Mouse (Mus musculus) embryonic facial prominence, embryonic 11.5 days (tissue): Measurements from ENCODE around the gene Frzb. TPM values are rescaled to one million over a fixed set of nuclear protein-coding genes. Genes with fewer than 3 reads are reported as not detected.

Source experiments
- ATAC-seq: fragments of 200-750 bp; cut with Nextera tagmentation; replicated peaks from 2 replicates; pipeline ENCODE4 v1.8.0; 2017; ENCODE audit warnings: low read depth; ENCODE audit not compliant: insufficient number of reproducible peaks, low FRiP score, low TSS enrichment
- DNase-seq: peaks from one replicate; pipeline ENCODE4 v3.0.0-alpha.2; 2015; ENCODE audit warnings: low spot score
- H3K27ac ChIP-seq: fragments of 300-500 bp; sonication (generic); replicated peaks from 2 replicates; pipeline ENCODE4 v1.5.1; 2014; ENCODE audit warnings: mild to moderate bottlenecking, low read depth, low read length, control low read depth
- H3K27me3 ChIP-seq: fragments of 300-500 bp; sonication (generic); 2 replicates; pipeline ENCODE4 v1.6.1; 2014; ENCODE audit warnings: mild to moderate bottlenecking, low read length, moderate library complexity, mixed read lengths; ENCODE audit not compliant: control insufficient read depth, insufficient read depth
- H3K36me3 ChIP-seq: fragments of 300-500 bp; sonication (generic); replicated peaks from 2 replicates; pipeline ENCODE4 v1.6.1; 2014; ENCODE audit warnings: low read depth, mild to moderate bottlenecking, low read length, moderate library complexity, mixed read lengths; ENCODE audit not compliant: control insufficient read depth, insufficient read depth
- H3K4me1 ChIP-seq: fragments of 300-500 bp; sonication (generic); 2 replicates; pipeline ENCODE4 v1.6.1; 2014; ENCODE audit warnings: low read length, mixed read lengths; ENCODE audit not compliant: control insufficient read depth, insufficient read depth
- H3K4me2 ChIP-seq: fragments of 300-500 bp; sonication (generic); 2 replicates; pipeline ENCODE4 v1.6.1; 2014; ENCODE audit warnings: low read depth, mild to moderate bottlenecking, control low read depth, low read length, moderate library complexity
- H3K4me3 ChIP-seq: fragments of 300-500 bp; sonication (generic); 2 replicates; pipeline ENCODE4 v1.5.1; 2014; ENCODE audit warnings: low read depth, low read length, control low read depth
- H3K9ac ChIP-seq: fragments of 300-500 bp; sonication (generic); replicated peaks from 2 replicates; pipeline ENCODE4 v1.6.1; 2014; ENCODE audit warnings: mild to moderate bottlenecking, control low read depth, low read length
- H3K9me3 ChIP-seq: fragments of 300-500 bp; sonication (generic); replicated peaks from 2 replicates; pipeline ENCODE4 v1.6.1; 2016; ENCODE audit warnings: mild to moderate bottlenecking, low read length, inconsistent platforms, mixed read lengths; ENCODE audit not compliant: control insufficient read depth
- WGBS: fragments of 180-500 bp; shearing (Covaris S2); extraction: QIAGEN DNeasy Blood & Tissue Kit; methylation state at CpG from one replicate; pipeline ENCODE4 v1.1.7; 2014; 5-methylcytosine and 5-hydroxymethylcytosine counted together
- polyA plus RNA-seq: library from polyadenylated mRNA; unstranded; fragments of >200 nt; fragmentation: Nextera tagmentation; extraction: Ambion mirVana; gene quantifications from 2 replicates; pipeline ENCODE4 v1.2.1, GENCODE M21; 2014

The Frzb gene
- polyA plus RNA-seq, 1 experiment from 2014 or later, result 78.6 TPM

DNA sequence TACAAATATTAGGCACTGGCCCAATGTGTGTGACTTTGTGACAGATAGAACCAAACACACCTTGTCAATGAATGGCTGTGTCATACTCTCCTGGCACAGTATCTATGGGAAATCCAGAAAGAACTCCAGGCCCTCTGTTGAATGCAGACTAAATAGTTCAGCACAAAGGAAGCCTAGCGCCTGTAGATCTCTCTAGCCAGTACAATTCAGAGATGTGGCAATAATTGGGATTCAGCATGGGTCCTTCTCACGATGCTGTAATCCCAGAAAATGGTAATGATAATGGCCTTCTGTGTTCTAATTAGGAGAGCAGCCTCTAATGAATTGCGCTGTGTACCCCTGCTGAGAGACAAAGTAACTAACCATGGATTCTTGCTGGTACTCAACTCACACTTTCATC, 8.6 kb downstream of the Frzb start:
- Histone ChIP-seq H3K4me2 (no peak overlapping the region), H3K4me3 (no peak overlapping the region), H3K36me3 (no peaks in the 10 kb centered on the region), H3K9me3 (no peaks in the 10 kb centered on the region), H3K27me3 (no peaks in the 10 kb centered on the region), H3K27ac (no peak overlapping the region), H3K4me1 (no peaks in the 10 kb centered on the region), H3K9ac (no peak overlapping the region)
- DNase-seq (no peak), ATAC-seq (no peak)
- 72% methylated on average over 3 of the region's 3 CpGs for WGBS

- H3K27me3 ChIP-seq, result no peaks in the 10 kb centered on the region
- H3K9me3 ChIP-seq, result no peaks in the 10 kb centered on the region
- no peak overlapping the region for H3K4me2 ChIP-seq
- H3K27ac ChIP-seq, result no peak overlapping the region
- no peaks in the 10 kb centered on the region for H3K4me1 ChIP-seq
- H3K4me3 ChIP-seq, result no peak overlapping the region
- no peak for DNase-seq
- ATAC-seq, result no peak
- WGBS, result 68% methylated on average over 2 of the region's 2 CpGs
- H3K9ac ChIP-seq, result no peak overlapping the region
- H3K36me3 ChIP-seq, result no peaks in the 10 kb centered on the region
These were observed 10.0 kb downstream of the Frzb start for GRCm38 (mm10) chr2:80437401-80437800.

DNA sequence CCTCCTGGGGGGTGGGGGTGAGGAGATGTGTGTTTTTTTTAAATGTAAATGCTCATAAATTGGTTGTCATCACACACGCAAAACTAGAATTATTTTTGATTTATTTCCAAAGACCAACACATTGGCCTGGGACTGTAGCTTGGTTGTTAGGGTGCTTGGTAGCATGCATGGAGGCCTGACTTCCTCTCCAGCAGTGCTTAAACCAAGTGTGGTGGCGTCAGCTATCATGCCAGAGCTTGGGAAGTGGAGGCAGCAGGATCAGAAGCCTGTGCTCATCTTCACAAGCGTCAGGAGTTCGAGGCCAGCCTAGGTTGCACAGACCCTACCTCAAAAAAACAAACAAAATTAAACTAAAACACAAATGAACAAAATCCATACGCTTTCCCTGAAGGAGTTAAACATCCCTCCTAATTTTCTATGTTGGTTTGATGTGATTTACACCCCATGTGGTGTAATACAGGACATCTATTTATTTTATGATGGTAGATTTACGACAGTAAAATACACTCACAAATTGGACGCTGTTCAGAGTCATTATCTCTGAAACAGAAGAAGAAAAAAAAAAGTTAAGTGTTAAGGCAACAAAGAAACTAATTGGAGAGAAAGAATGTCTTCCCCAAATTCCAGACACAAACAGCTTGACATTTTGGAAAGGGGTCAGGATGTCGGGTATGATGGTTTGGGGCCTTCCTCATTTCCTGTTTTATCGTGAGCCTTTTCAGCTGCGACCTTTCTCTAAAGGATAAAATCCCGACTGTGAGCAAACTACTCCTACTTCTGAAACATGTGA, 12.4 kb downstream of the Frzb start:
- Histone ChIP-seq H3K27ac (no peak overlapping the region), H3K4me2 (no peak overlapping the region), H3K4me3 (no peak overlapping the region), H3K27me3 (no peaks in the 10 kb centered on the region), H3K36me3 (no peaks in the 10 kb centered on the region), H3K4me1 (no peaks in the 10 kb centered on the region), H3K9me3 (no peaks in the 10 kb centered on the region), H3K9ac (no peak overlapping the region)
- ATAC-seq (no peak), DNase-seq (no peak)
- 55% methylated on average over 11 of the region's 11 CpGs for WGBS

GRCm38 (mm10) chr2:80433254-80433876, 14.1 kb downstream of the Frzb start:
- H3K4me3 ChIP-seq, result no peak overlapping the region
- DNase-seq, result no peak
- no peaks in the 10 kb centered on the region for H3K4me1 ChIP-seq
- 88% methylated on average over 6 of the region's 6 CpGs for WGBS
- no peak for ATAC-seq
- no peak overlapping the region for H3K4me2 ChIP-seq
- H3K36me3 ChIP-seq, result no peaks in the 10 kb centered on the region
- no peaks in the 10 kb centered on the region for H3K27me3 ChIP-seq
- no peaks in the 10 kb centered on the region for H3K9me3 ChIP-seq
- H3K27ac ChIP-seq, result no peak overlapping the region
- no peak overlapping the region for H3K9ac ChIP-seq

GRCm38 (mm10) chr2:80430357-80431053, 16.9 kb downstream of the Frzb start:
- WGBS, result 50% methylated on average over 1 of the region's 1 CpGs
- Histone ChIP-seq H3K9ac (no peak overlapping the region), H3K4me1 (no peaks in the 10 kb centered on the region), H3K4me2 (no peak overlapping the region), H3K27ac (no peak overlapping the region), H3K4me3 (no peak overlapping the region), H3K36me3 (no peaks in the 10 kb centered on the region), H3K9me3 (no peaks in the 10 kb centered on the region), H3K27me3 (no peaks in the 10 kb centered on the region)
- ATAC-seq, result no peak
- no peak for DNase-seq

- ATAC-seq, result no peak
- WGBS, result 95% methylated on average over 5 of the region's 5 CpGs
These were observed 24.3 kb downstream of the Frzb start for GRCm38 (mm10) chr2:80423116-80423515.

GRCm38 (mm10) chr2:80421990-80422389, 25.4 kb downstream of the Frzb start:
- Histone ChIP-seq H3K36me3 (no peaks in the 10 kb centered on the region), H3K27me3 (no peaks in the 10 kb centered on the region), H3K27ac (no peak overlapping the region), H3K9ac (no peak overlapping the region), H3K4me3 (no peak overlapping the region), H3K4me1 (no peaks in the 10 kb centered on the region), H3K9me3 (no peaks in the 10 kb centered on the region), H3K4me2 (no peak overlapping the region)
- no peak for ATAC-seq
- WGBS, result 64% methylated on average over 1 of the region's 1 CpGs
- no peak for DNase-seq

More at GRCm38 (mm10) chr2:80423116-80423515, 24.3 kb downstream of the Frzb start:
- Histone ChIP-seq H3K36me3 (no peaks in the 10 kb centered on the region), H3K9ac (no peak overlapping the region), H3K27ac (no peak overlapping the region), H3K4me1 (no peaks in the 10 kb centered on the region), H3K4me2 (no peak overlapping the region), H3K27me3 (no peaks in the 10 kb centered on the region), H3K4me3 (no peak overlapping the region), H3K9me3 (no peaks in the 10 kb centered on the region)
- DNase-seq, result no peak

DNA sequence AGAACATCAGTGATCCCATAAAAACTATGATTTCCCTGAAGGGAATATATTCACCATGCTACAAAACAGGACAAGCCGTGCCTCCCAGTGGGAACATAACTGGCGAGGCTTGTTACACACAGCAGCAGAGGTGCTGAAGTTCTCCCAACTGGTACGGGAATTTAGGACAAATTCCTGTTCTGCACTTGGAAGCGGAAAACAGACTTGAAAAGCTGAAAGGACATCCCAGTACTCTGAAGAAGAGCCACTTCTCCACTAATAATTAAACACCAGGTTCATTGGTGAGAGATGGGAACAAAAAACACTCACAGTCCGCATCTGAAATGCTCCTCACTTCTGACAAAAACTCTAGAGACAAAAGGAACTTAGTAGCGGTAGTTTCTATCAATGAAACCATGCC, 31.1 kb downstream of the Frzb start:
- no peaks in the 10 kb centered on the region for H3K36me3 ChIP-seq
- DNase-seq, result no peak
- no peak overlapping the region for H3K9ac ChIP-seq
- H3K9me3 ChIP-seq, result no peaks in the 10 kb centered on the region
- no peaks in the 10 kb centered on the region for H3K27me3 ChIP-seq
- no peak overlapping the region for H3K4me3 ChIP-seq
- no peaks in the 10 kb centered on the region for H3K4me1 ChIP-seq
- ATAC-seq, result no peak
- H3K4me2 ChIP-seq, result no peak overlapping the region
- no peak overlapping the region for H3K27ac ChIP-seq
- whole genome bisulfite sequencing, result 89% methylated on average over 6 of the region's 6 CpGs
